Mouse (Mus musculus) ZHBTc4 (cell line): Measurements from ENCODE around the gene Neurod4.
"Not testable (repeated sequence)": the region's sequence is repeated elsewhere in the genome, so short reads cannot be mapped to it uniquely, and the experiment has no call there.

ENCODE experiments used
- DNase-seq: peaks from one replicate; pipeline ENCODE4 v3.0.0-alpha.2; 2011; ENCODE audit warnings: low read depth, low spot score

Neurod4 gene

GRCm38 (mm10) chr10:130280066-130280465, at the start of gene Neurod4:
Gene Neurod4, minus strand, starts transcription at chr10:130280240.
- peak; percentile 83 for DNase-seq

- DNase-seq: no peak
These were observed 44.2 kb upstream of the Neurod4 start for GRCm38 (mm10) chr10:130324243-130324642.

- no peak for DNase-seq
These were observed 42.6 kb upstream of the Neurod4 start, which contains the start of gene Tespa1 for GRCm38 (mm10) chr10:130322637-130323036. Gene Tespa1, plus strand, starts transcription at chr10:130322870.

- DNase-seq: no peak
These were observed 42.0 kb upstream of the Neurod4 start for GRCm38 (mm10) chr10:130322062-130322461.

- no peak for DNase-seq
These were observed 40.7 kb upstream of the Neurod4 start for GRCm38 (mm10) chr10:130320715-130321114.

- no peak for DNase-seq
These were observed 38.7 kb upstream of the Neurod4 start for GRCm38 (mm10) chr10:130318720-130319119.

- no peak for DNase-seq
These were observed 35.8 kb upstream of the Neurod4 start for GRCm38 (mm10) chr10:130315846-130316245.

GRCm38 (mm10) chr10:130314110-130314829, 34.2 kb upstream of the Neurod4 start:
- no peak for DNase-seq

- peak; percentile 30 for DNase-seq
These were observed 33.5 kb upstream of the Neurod4 start for GRCm38 (mm10) chr10:130313531-130313930.

GRCm38 (mm10) chr10:130311534-130312227, 31.6 kb upstream of the Neurod4 start:
- no peak for DNase-seq

GRCm38 (mm10) chr10:130304138-130304537, 24.1 kb upstream of the Neurod4 start:
- DNase-seq: not testable (repeated sequence)

- peak; percentile 24 for DNase-seq
These were observed 18.7 kb upstream of the Neurod4 start for GRCm38 (mm10) chr10:130298748-130299147.

- DNase-seq: peak; percentile 36
These were observed 13.8 kb upstream of the Neurod4 start for GRCm38 (mm10) chr10:130293741-130294408.

GRCm38 (mm10) chr10:130288007-130288406, 8.0 kb upstream of the Neurod4 start:
- no peak for DNase-seq

- no peak for DNase-seq
These were observed 7.2 kb upstream of the Neurod4 start for GRCm38 (mm10) chr10:130287201-130287600.

GRCm38 (mm10) chr10:130281982-130282449, 2.0 kb upstream of the Neurod4 start:
- no peak for DNase-seq

- no peak for DNase-seq
These were observed 3.5 kb downstream of the Neurod4 start for GRCm38 (mm10) chr10:130276496-130276895.

GRCm38 (mm10) chr10:130275759-130276158, 4.3 kb downstream of the Neurod4 start:
- no peak for DNase-seq

GRCm38 (mm10) chr10:130263203-130263602, 16.8 kb downstream of the Neurod4 start:
- no peak for DNase-seq

- DNase-seq: no peak
These were observed 20.6 kb downstream of the Neurod4 start for GRCm38 (mm10) chr10:130259483-130259882.

- DNase-seq: no peak
These were observed 35.8 kb downstream of the Neurod4 start for GRCm38 (mm10) chr10:130244271-130244670.
